28 mouse cellular contexts compared by ENCODE assay signal in genomic region chr8:125984140-125984539, GRCm38 (mm10). TPM values are rescaled to one million over a fixed set of nuclear protein-coding genes. Genes with fewer than 3 reads are reported as not detected.
"Had no signal": no experiment of that assay in that cellular context is flagged by ENCODE, and none has a peak within 500 bp of the region (broad histone marks: within the 10 kb centered on the region; RNA-seq: fewer than 3 reads in every experiment).

No protein-coding gene starts in this region.

- DNase-seq: cerebellum, adult 8-10 months; cerebellum, adult 9-10 months; cerebellum, adult 9-11 months; cerebellum, postnatal 10 days; cerebellum, postnatal 14 days; cerebellum, postnatal 25 days; cerebellum, postnatal 36 days; embryo, embryonic 11 days; forebrain, postnatal 0 days; gastrocnemius, adult 2 months; gastrocnemius, postnatal 10 days; gastrocnemius, postnatal 14 days; gastrocnemius, postnatal 25 days; gastrocnemius, postnatal 36 days; heart, adult 11 months; heart, adult 18-20 months; heart, adult 2 months had no signal

- H3K4me1 ChIP-seq: embryonic facial prominence, embryonic 12.5 days; embryonic facial prominence, embryonic 13.5 days had no signal

- H3K36me3 ChIP-seq: embryonic facial prominence, embryonic 10.5 days; embryonic facial prominence, embryonic 12.5 days; embryonic facial prominence, embryonic 13.5 days; embryonic facial prominence, embryonic 15.5 days; forebrain, embryonic 10.5 days; forebrain, embryonic 12.5 days; forebrain, embryonic 15.5 days had no signal

- H3K4me3 ChIP-seq: embryonic facial prominence, embryonic 10.5 days; embryonic facial prominence, embryonic 12.5 days; embryonic facial prominence, embryonic 13.5 days; embryonic facial prominence, embryonic 15.5 days; erythroblast, embryonic 14.5 days; forebrain, embryonic 10.5 days; forebrain, embryonic 12.5 days; forebrain, embryonic 13.5 days; forebrain, embryonic 15.5 days; gastrocnemius, adult 2 months; heart, adult 2 months had no signal

- H3K9ac ChIP-seq: embryonic facial prominence, embryonic 12.5 days; embryonic facial prominence, embryonic 13.5 days; embryonic facial prominence, embryonic 15.5 days; forebrain, embryonic 12.5 days; forebrain, embryonic 13.5 days; forebrain, embryonic 15.5 days; forebrain, postnatal 0 days had no signal

- H3K27ac ChIP-seq: embryonic facial prominence, embryonic 10.5 days; embryonic facial prominence, embryonic 12.5 days; embryonic facial prominence, embryonic 13.5 days; embryonic facial prominence, embryonic 15.5 days; forebrain, embryonic 10.5 days; forebrain, embryonic 12.5 days; forebrain, embryonic 13.5 days; forebrain, embryonic 15.5 days; gastrocnemius, adult 2 months; heart, adult 2 months had no signal

- H3K27me3 ChIP-seq: embryonic facial prominence, embryonic 12.5 days; embryonic facial prominence, embryonic 13.5 days; embryonic facial prominence, embryonic 15.5 days; forebrain, embryonic 12.5 days; forebrain, embryonic 13.5 days; forebrain, embryonic 15.5 days had no signal

RNA-seq across cellular contexts. Expression of gene Kcnk1, which starts 10.8 kb away (rescaled TPM):
- total RNA-seq: common myeloid progenitor, adult 5-6 weeks; granulocyte monocyte progenitor cell, adult 5-6 weeks had no signal
- polyA plus RNA-seq: erythroblast, embryonic 14.5 days had no signal
